Mouse (Mus musculus): ENCODE results near the gene Rgr. TPM values are rescaled to one million over a fixed set of nuclear protein-coding genes. Genes with fewer than 3 reads are reported as not detected.
A peak's percentile ranks its signal among the peaks of the same experiment; 100 is the strongest.

Gene Rgr
- total and polyA plus RNA-seq, 3 experiments = 0.05 TPM; not detected in 2

DNA sequence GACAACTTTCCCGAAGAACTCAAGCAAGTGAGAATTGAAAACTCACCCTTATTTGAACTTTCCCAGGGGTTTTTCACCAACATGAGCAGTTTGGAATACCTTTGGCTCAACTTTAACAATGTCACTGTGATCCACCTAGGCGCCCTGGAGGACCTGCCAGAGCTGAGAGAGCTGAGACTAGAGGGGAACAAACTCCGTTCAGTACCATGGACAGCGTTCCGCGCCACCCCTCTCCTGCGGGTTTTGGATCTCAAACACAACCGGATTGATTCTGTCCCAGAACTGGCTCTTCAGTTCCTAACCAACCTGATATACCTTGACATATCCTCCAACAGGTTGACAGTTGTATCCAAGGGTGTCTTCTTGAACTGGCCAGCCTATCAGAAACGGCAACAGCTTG lies 19.8 kb upstream of the Rgr start:
- TF ChIP-seq CTCF (IDR thresholded peaks at IDR 0.05; ENCODE audit: low read depth, low read length) (no peak), TAL1 (conservative IDR thresholded peaks at IDR 0.05; ENCODE audit: low read depth, low read length) (no peak), POLR2AphosphoS5 (IDR thresholded peaks at IDR 0.05; ENCODE audit: insufficient replicate concordance, low read depth, low read length) (no peak), GATA1 (IDR thresholded peaks at IDR 0.05; ENCODE audit: borderline replicate concordance, low read length) (no peak), GATA2 (IDR thresholded peaks at IDR 0.05; ENCODE audit: borderline replicate concordance, low read depth, low read length) (no peak)
- no peak for ATAC-seq (ENCODE audit: extremely low read depth, insufficient number of reproducible peaks, low FRiP score, poor library complexity, severe bottlenecking)
- Histone ChIP-seq H3K4me3 (ENCODE audit: low read depth, low read length) (no peak overlapping the region), H3K27me3 (ENCODE audit: insufficient read depth, low read length) (no peaks in the 10 kb centered on the region), H3K9me3 (replicated peaks) (no peaks in the 10 kb centered on the region), H3K36me3 (replicated peaks) (no peaks in the 10 kb centered on the region), H3K4me1 (ENCODE audit: insufficient read depth, low read depth, low read length) (no peaks in the 10 kb centered on the region)
- peak; percentile 16 for DNase-seq (ENCODE audit: low spot score)

DNA sequence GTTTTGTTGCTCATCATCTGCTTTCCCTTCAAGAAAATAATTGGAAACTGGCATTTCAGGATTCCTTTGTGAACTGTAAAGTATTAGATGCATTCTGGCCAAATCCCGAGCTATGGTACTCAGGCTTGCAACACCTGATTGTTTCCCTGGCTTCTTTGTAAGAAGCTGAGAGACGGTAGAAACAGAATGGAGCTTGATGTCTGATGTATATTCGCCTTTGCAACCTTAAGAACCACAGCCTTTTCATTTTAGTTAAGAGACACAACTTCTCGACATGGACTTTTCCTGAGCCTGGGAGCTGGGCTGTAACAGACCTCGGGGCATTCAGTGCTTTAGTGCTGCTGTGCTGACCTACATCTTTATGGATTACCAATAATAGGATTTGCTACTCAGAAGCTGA lies 18.9 kb upstream of the Rgr start, which contains the start of gene Lrit2:
TSS of gene Lrit2 (plus strand) at position 301 of the 400 bp plus-strand sequence.
- H3K4me3 ChIP-seq (ENCODE audit: low read depth, low read length) = no peak within 1 kb of the TSS
- no peak for DNase-seq (ENCODE audit: low spot score)
- no peak for ATAC-seq (ENCODE audit: extremely low read depth, insufficient number of reproducible peaks, low FRiP score, poor library complexity, severe bottlenecking)
- no peaks in the 10 kb centered on the region for H3K36me3 ChIP-seq (replicated peaks)
- no peaks in the 10 kb centered on the region for H3K9me3 ChIP-seq (replicated peaks)
- TF ChIP-seq GATA2 (IDR thresholded peaks at IDR 0.05; ENCODE audit: borderline replicate concordance, low read depth, low read length) (no peak), POLR2AphosphoS5 (IDR thresholded peaks at IDR 0.05; ENCODE audit: insufficient replicate concordance, low read depth, low read length) (no peak), CTCF (IDR thresholded peaks at IDR 0.05; ENCODE audit: low read depth, low read length) (no peak), GATA1 (IDR thresholded peaks at IDR 0.05; ENCODE audit: borderline replicate concordance, low read length) (no peak), TAL1 (conservative IDR thresholded peaks at IDR 0.05; ENCODE audit: low read depth, low read length) (no peak)
- H3K4me1 ChIP-seq (ENCODE audit: insufficient read depth, low read depth, low read length) = no peaks in the 10 kb centered on the region
- no peaks in the 10 kb centered on the region for H3K27me3 ChIP-seq (ENCODE audit: insufficient read depth, low read length)

GRCm38 (mm10) chr14:37066636-37067035 lies 17.9 kb upstream of the Rgr start:
- Histone ChIP-seq H3K4me3 (ENCODE audit: low read depth, low read length) (no peak overlapping the region), H3K36me3 (replicated peaks) (no peaks in the 10 kb centered on the region), H3K9me3 (replicated peaks) (no peaks in the 10 kb centered on the region), H3K27me3 (ENCODE audit: insufficient read depth, low read length) (no peaks in the 10 kb centered on the region), H3K4me1 (ENCODE audit: insufficient read depth, low read depth, low read length) (no peaks in the 10 kb centered on the region)
- TF ChIP-seq POLR2AphosphoS5 (IDR thresholded peaks at IDR 0.05; ENCODE audit: insufficient replicate concordance, low read depth, low read length) (no peak), CTCF (IDR thresholded peaks at IDR 0.05; ENCODE audit: low read depth, low read length) (no peak), GATA2 (IDR thresholded peaks at IDR 0.05; ENCODE audit: borderline replicate concordance, low read depth, low read length) (no peak), TAL1 (conservative IDR thresholded peaks at IDR 0.05; ENCODE audit: low read depth, low read length) (no peak), GATA1 (IDR thresholded peaks at IDR 0.05; ENCODE audit: borderline replicate concordance, low read length) (no peak)
- DNase-seq (ENCODE audit: low spot score) (no peak), ATAC-seq (ENCODE audit: extremely low read depth, insufficient number of reproducible peaks, low FRiP score, poor library complexity, severe bottlenecking) (no peak)

GRCm38 (mm10) chr14:37064849-37065248 lies 16.1 kb upstream of the Rgr start:
- no peak for TF ChIP-seq POLR2AphosphoS5 (IDR thresholded peaks at IDR 0.05; ENCODE audit: insufficient replicate concordance, low read depth, low read length)
- no peak for TF ChIP-seq TAL1 (conservative IDR thresholded peaks at IDR 0.05; ENCODE audit: low read depth, low read length)
- TF ChIP-seq GATA1 (IDR thresholded peaks at IDR 0.05; ENCODE audit: borderline replicate concordance, low read length) = no peak

DNA sequence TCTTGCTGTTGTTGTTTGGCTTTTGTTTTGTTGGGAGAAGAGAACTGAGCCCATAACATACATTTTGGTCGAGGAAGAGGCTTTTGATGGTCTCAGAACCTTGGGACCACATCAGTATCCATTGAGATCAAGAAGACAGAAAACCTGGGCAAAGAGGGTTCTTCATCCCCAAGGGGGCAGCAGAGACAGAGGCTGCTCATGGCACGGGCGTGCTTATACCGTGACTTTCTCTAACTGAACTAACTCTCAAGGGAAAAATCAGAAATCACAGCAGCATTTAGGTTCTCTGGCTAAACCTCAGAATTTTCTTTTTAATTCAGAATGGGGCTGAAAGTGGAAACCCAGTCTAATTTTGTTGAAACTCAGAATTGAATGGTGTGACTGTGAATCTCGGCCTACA lies 14.3 kb downstream of the Rgr start:
- no peaks in the 10 kb centered on the region for H3K4me1 ChIP-seq (ENCODE audit: insufficient read depth, low read depth, low read length)
- no peaks in the 10 kb centered on the region for H3K36me3 ChIP-seq (replicated peaks)
- ATAC-seq (ENCODE audit: extremely low read depth, insufficient number of reproducible peaks, low FRiP score, poor library complexity, severe bottlenecking) = no peak
- no peaks in the 10 kb centered on the region for H3K27me3 ChIP-seq (ENCODE audit: insufficient read depth, low read length)
- H3K9me3 ChIP-seq (replicated peaks) = no peaks in the 10 kb centered on the region
- DNase-seq (ENCODE audit: low spot score) = no peak
- no peak overlapping the region for H3K4me3 ChIP-seq (ENCODE audit: low read depth, low read length)
- TF ChIP-seq GATA2 (IDR thresholded peaks at IDR 0.05; ENCODE audit: borderline replicate concordance, low read depth, low read length) (no peak), GATA1 (IDR thresholded peaks at IDR 0.05; ENCODE audit: borderline replicate concordance, low read length) (no peak), CTCF (IDR thresholded peaks at IDR 0.05; ENCODE audit: low read depth, low read length) (no peak), POLR2AphosphoS5 (IDR thresholded peaks at IDR 0.05; ENCODE audit: insufficient replicate concordance, low read depth, low read length) (no peak), TAL1 (conservative IDR thresholded peaks at IDR 0.05; ENCODE audit: low read depth, low read length) (no peak)

More at GRCm38 (mm10) chr14:37064849-37065248, 16.1 kb upstream of the Rgr start:
- ATAC-seq (ENCODE audit: extremely low read depth, insufficient number of reproducible peaks, low FRiP score, poor library complexity, severe bottlenecking) (no peak), DNase-seq (ENCODE audit: low spot score) (no peak)
- Histone ChIP-seq H3K27me3 (ENCODE audit: insufficient read depth, low read length) (no peaks in the 10 kb centered on the region), H3K4me3 (ENCODE audit: low read depth, low read length) (no peak overlapping the region), H3K36me3 (replicated peaks) (no peaks in the 10 kb centered on the region), H3K9me3 (replicated peaks) (no peaks in the 10 kb centered on the region), H3K4me1 (ENCODE audit: insufficient read depth, low read depth, low read length) (no peaks in the 10 kb centered on the region)

GRCm38 (mm10) chr14:37033241-37033640 lies 15.5 kb downstream of the Rgr start:
- ATAC-seq (ENCODE audit: extremely low read depth, insufficient number of reproducible peaks, low FRiP score, poor library complexity, severe bottlenecking) (peak; percentile 63; the same call in 1 of the 2 replicates), DNase-seq (ENCODE audit: low spot score) (peak; percentile 10)
- Histone ChIP-seq H3K9me3 (replicated peaks) (no peaks in the 10 kb centered on the region), H3K4me3 (ENCODE audit: low read depth, low read length) (no peak overlapping the region), H3K27me3 (ENCODE audit: insufficient read depth, low read length) (no peaks in the 10 kb centered on the region), H3K36me3 (replicated peaks) (no peaks in the 10 kb centered on the region), H3K4me1 (ENCODE audit: insufficient read depth, low read depth, low read length) (no peaks in the 10 kb centered on the region)
- TF ChIP-seq POLR2AphosphoS5 (IDR thresholded peaks at IDR 0.05; ENCODE audit: insufficient replicate concordance, low read depth, low read length) (no peak), CTCF (IDR thresholded peaks at IDR 0.05; ENCODE audit: low read depth, low read length) (peak; percentile 84)
